Mouse (Mus musculus) forebrain, embryonic 10.5 days (tissue): Measurements from ENCODE around the gene Ndufs7. TPM values are rescaled to one million over a fixed set of nuclear protein-coding genes. Genes with fewer than 3 reads are reported as not detected.

Source experiments
- DNase-seq: peaks from one replicate; pipeline ENCODE4 v3.0.0-alpha.2; 2017; ENCODE audit warnings: low spot score; ENCODE audit errors: extremely low spot score
- H3K27ac ChIP-seq: fragments of 300-500 bp; sonication (generic); 2 replicates; pipeline ENCODE4 v1.5.1; 2016; ENCODE audit warnings: mild to moderate bottlenecking
- H3K27me3 ChIP-seq: fragments of 300-500 bp; sonication (generic); 2 replicates; pipeline ENCODE4 v1.6.1; 2016; ENCODE audit warnings: mild to moderate bottlenecking; ENCODE audit not compliant: poor library complexity, severe bottlenecking
- H3K36me3 ChIP-seq: fragments of 300-500 bp; sonication (generic); replicated peaks from 2 replicates; pipeline ENCODE4 v1.6.1; 2016; ENCODE audit warnings: mild to moderate bottlenecking, moderate library complexity
- H3K4me1 ChIP-seq: fragments of 300-500 bp; sonication (generic); 2 replicates; pipeline ENCODE4 v1.6.1; 2016
- H3K4me3 ChIP-seq: fragments of 300-500 bp; sonication (generic); 2 replicates; pipeline ENCODE4 v1.5.1; 2016; ENCODE audit warnings: mild to moderate bottlenecking, moderate library complexity
- H3K9me3 ChIP-seq: fragments of 300-500 bp; sonication (generic); 2 replicates; pipeline ENCODE4 v1.6.1; 2016; ENCODE audit warnings: mild to moderate bottlenecking, moderate library complexity
- WGBS: fragments of 180-500 bp; shearing (Covaris S2); methylation state at CpG from one replicate; pipeline ENCODE4 v1.1.7; 2016; 5-methylcytosine and 5-hydroxymethylcytosine counted together
- polyA plus RNA-seq: library from polyadenylated mRNA; unstranded; fragments of >200 nt; fragmentation: Nextera tagmentation; extraction: Ambion mirVana; gene quantifications from 2 replicates; pipeline ENCODE4 v1.2.1, GENCODE M21; 2016

Ndufs7 gene
- polyA plus RNA-seq, 1 experiment from 2014 or later = 309 TPM

- Histone ChIP-seq H3K27ac (peak overlapping the region; percentile 91), H3K4me3 (peak overlapping the region; percentile 57), H3K36me3 (peaks cover 44% of the 10 kb centered on the region), H3K4me1 (peaks cover 58% of the 10 kb centered on the region), H3K27me3 (peaks cover 12% of the 10 kb centered on the region), H3K9me3 (no peaks in the 10 kb centered on the region)
- 11% methylated on average over 19 of the region's 19 CpGs for WGBS
- peak; percentile 50 for DNase-seq
Observed at GRCm38 (mm10) chr10:80259861-80260641, 11.1 kb downstream of the Ndufs7 start.

DNA sequence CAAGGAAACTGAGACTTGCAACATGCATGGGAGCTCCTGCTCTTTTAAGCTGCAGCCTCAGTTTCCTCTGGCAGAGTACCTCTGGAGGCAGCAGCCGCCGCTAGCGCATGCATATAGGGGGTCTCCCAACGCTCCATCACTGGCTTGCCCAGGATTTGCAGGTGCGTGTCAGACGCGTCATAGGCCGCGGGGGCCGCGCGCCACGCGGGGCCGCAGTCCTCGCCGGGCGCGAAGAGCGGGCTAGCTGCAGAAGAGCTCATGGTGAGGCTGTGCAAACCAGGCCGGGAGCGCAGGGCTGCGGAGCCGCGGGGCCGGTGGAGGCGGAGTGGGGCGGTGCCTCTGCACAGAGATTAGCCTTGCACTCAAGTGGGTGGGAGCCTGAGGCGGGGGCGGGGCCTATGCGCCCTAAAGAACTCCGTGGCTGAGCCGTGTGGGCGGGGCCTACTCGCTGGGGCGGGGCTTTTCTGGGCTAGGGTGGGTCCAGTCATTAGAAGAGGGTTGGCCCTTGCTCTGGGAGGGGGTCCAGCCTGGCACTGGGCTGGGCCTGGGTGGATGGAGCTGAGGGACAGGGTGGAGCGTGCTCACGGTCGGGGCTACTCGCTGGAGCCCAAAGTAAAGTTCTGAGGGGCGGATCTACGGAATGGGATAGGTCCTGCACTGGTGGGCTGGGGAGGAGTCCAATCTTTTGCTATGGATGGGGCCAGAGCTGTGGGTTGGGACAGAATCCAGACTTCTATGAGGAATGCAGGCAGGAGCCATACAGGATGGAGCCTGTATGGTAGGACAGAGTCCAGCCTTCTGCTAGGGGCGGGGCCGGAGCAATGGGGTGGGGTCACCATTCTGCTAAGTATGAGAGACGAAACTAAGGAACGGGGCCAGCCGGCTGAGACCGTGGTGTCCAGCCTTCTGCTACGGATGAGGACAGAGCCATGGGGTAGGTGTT, 12.0 kb downstream of the Ndufs7 start, which contains the start of the genes Gamt and Dazap1:
Gene Gamt (minus strand): TSS at position 371 of the 943 bp plus-strand sequence.
Gene Dazap1 (plus strand): TSS at position 845 of the 943 bp plus-strand sequence.
- H3K4me3 ChIP-seq = peak within 1 kb of the TSS; percentile 57
- under 1% methylated on average over 49 of the region's 49 CpGs for WGBS
- DNase-seq = peak; percentile 98
- H3K4me1 ChIP-seq = peaks cover 61% of the 10 kb centered on the region
- H3K36me3 ChIP-seq = peaks cover 36% of the 10 kb centered on the region
- H3K27me3 ChIP-seq = peaks cover 12% of the 10 kb centered on the region
- H3K9me3 ChIP-seq = no peaks in the 10 kb centered on the region
- peak within 1 kb of the TSS; percentile 91 for H3K27ac ChIP-seq

DNA sequence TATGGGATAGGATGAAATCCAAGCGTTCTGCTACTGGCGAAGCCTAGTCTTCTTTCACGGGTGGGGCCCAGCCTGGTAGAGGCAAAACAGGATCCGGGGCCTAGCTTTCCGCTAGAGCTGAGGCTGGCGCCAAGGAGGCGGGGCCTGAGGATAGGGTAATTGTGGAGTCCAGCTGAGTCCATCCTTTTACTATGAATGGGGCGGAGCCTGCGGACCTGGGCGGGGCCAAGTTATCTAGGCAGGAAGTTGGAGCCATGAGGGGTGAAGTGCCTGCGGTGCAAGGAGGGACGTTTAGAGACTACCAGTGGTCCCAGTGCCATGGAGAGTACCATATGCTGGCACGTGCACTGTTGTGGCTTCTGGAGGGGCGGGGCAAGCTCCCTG, 12.7 kb downstream of the Ndufs7 start:
- H3K27me3 ChIP-seq = peaks cover 12% of the 10 kb centered on the region
- under 1% methylated on average over 14 of the region's 14 CpGs for WGBS
- peaks cover 63% of the 10 kb centered on the region for H3K4me1 ChIP-seq

GRCm38 (mm10) chr10:80262169-80262568, 13.2 kb downstream of the Ndufs7 start:
- WGBS = 74% methylated on average over 12 of the region's 12 CpGs
- Histone ChIP-seq H3K27me3 (peaks cover 12% of the 10 kb centered on the region), H3K4me1 (peaks cover 69% of the 10 kb centered on the region), H3K4me3 (peak overlapping the region; percentile 57), H3K27ac (peak overlapping the region; percentile 91; the same call in 1 of the 2 replicates), H3K9me3 (no peaks in the 10 kb centered on the region), H3K36me3 (peaks cover 33% of the 10 kb centered on the region)
- DNase-seq = no peak

More for the DNA sequence above, 12.7 kb downstream of the Ndufs7 start:
- Histone ChIP-seq H3K27ac (peak overlapping the region; percentile 91), H3K36me3 (peaks cover 33% of the 10 kb centered on the region), H3K9me3 (no peaks in the 10 kb centered on the region), H3K4me3 (peak overlapping the region; percentile 57)
- DNase-seq = peak; percentile 92

GRCm38 (mm10) chr10:80262776-80263365, 13.9 kb downstream of the Ndufs7 start:
- DNase-seq = no peak
- peaks cover 12% of the 10 kb centered on the region for H3K27me3 ChIP-seq
- no peaks in the 10 kb centered on the region for H3K9me3 ChIP-seq
- 93% methylated on average over 10 of the region's 10 CpGs for WGBS
- H3K36me3 ChIP-seq = peaks cover 33% of the 10 kb centered on the region
- no peak overlapping the region for H3K27ac ChIP-seq
- H3K4me3 ChIP-seq = peak overlapping the region; percentile 21; the same call in 1 of the 2 replicates
- peaks cover 76% of the 10 kb centered on the region for H3K4me1 ChIP-seq

DNA sequence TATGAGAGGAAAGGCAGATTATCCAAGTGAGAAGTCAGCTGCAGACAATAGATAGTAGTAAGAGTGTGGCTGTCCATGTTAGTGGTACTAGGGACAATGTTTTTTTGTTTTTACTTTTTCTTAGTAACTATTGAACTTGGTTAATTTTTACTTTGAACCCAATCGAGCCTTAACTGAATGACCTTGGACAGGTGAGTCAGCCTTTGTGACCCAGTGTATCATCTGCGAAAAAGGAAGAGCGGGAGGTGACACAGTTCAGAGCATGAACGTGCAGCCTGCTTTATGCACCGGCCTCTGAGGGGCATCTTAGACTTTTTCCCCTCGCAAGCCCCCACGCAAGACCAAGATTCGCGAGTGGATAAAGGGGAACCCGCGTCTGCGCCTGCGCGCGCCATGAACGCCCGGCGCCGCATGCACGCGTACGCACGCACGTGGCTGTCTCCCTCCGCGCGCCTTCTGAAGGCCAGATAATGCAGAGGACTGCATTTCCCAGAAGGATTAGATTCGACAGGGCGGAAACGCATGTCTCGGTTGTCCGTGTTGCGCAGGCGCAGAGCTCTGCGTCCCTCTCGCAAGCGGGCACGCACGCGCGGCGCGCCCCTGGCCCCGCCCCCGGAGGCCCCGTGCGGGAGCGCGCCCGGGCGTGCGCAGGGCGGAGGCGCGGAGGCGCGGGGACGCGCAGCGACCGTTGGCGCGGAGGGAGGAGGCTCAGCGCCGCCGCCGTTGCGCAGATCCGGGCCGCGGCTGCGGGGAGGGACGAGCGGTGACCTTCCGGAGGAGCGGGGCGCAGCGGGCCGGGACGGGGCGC, 15.6 kb downstream of the Ndufs7 start:
- WGBS = 2% methylated on average over 81 of the region's 81 CpGs
- no peaks in the 10 kb centered on the region for H3K9me3 ChIP-seq
- peaks cover 32% of the 10 kb centered on the region for H3K36me3 ChIP-seq
- peaks cover 74% of the 10 kb centered on the region for H3K4me1 ChIP-seq
- peak overlapping the region; percentile 98 for H3K27ac ChIP-seq
- H3K4me3 ChIP-seq = peak overlapping the region; percentile 94
- peak; percentile 95 for DNase-seq
- H3K27me3 ChIP-seq = peaks cover 5% of the 10 kb centered on the region

DNA sequence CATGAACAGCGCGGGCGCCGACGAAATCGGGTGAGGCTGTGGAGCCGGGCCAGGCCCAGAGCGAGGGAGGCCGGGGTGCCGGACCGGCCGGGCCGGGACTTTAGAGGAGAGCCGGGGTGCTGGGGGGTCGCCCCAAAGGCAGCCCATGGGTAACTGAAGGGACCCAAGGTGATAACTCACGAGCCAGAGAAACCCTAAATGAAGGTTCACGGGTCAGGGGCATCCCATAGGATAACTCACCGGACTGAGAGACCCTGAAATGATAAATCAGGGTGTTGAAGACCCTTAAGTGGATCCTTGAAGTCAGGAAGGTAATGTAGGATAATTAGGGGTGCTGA, 16.2 kb downstream of the Ndufs7 start:
- Histone ChIP-seq H3K27me3 (no peaks in the 10 kb centered on the region), H3K4me1 (peaks cover 71% of the 10 kb centered on the region), H3K27ac (peak overlapping the region; percentile 98), H3K4me3 (peak overlapping the region; percentile 94), H3K36me3 (peaks cover 37% of the 10 kb centered on the region), H3K9me3 (no peaks in the 10 kb centered on the region)
- DNase-seq = no peak
- WGBS = under 1% methylated on average over 18 of the region's 18 CpGs

- Histone ChIP-seq H3K9me3 (no peaks in the 10 kb centered on the region), H3K4me1 (peaks cover 70% of the 10 kb centered on the region), H3K27me3 (no peaks in the 10 kb centered on the region), H3K4me3 (no peak overlapping the region), H3K36me3 (peaks cover 82% of the 10 kb centered on the region), H3K27ac (no peak overlapping the region)
- no peak for DNase-seq
- 96% methylated on average over 2 of the region's 2 CpGs for WGBS
Observed at GRCm38 (mm10) chr10:80270099-80270498, 21.2 kb downstream of the Ndufs7 start.

- Histone ChIP-seq H3K27me3 (no peaks in the 10 kb centered on the region), H3K4me1 (peaks cover 66% of the 10 kb centered on the region), H3K36me3 (peaks cover 89% of the 10 kb centered on the region), H3K9me3 (no peaks in the 10 kb centered on the region), H3K27ac (0 out of 2 replicates have a peak overlapping the region, but pooled peaks have one; percentile 8), H3K4me3 (0 out of 2 replicates have a peak overlapping the region, but pooled peaks have one; percentile 10)
- DNase-seq = no peak
- WGBS = 84% methylated on average over 6 of the region's 6 CpGs
Observed at GRCm38 (mm10) chr10:80270734-80271181, 21.8 kb downstream of the Ndufs7 start.

DNA sequence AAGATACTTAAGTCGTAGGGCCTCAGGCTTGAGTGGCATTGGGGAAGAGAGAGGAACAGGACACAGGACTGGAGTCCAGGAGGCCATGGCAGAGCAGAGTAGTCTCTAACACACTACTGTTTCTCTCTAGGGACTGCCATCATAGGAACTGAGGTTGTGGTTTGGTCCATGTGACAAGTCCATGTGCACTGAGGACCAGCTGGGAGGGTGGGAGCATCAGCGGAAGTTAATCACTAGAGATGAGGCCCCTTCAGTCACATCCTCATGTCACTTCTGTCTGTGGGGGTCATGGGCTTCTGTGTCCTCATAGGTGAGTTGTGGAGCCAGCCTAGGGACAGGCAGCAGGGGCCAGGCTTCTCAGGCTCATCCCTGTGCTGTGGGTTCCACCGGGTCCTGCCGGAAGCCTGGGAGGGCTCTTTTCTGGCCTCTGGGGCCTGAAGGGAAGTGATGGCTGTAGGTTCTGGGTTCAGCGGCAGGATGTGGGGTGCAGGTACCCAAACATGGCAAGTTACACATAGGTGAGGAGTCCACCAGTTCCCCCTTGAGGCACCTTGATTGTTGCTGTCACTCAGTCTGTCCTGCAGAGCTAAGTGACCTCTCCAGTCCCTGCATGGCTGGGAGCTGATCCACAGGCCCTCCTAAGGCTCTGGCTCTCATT, 22.4 kb downstream of the Ndufs7 start:
- WGBS = 94% methylated on average over 5 of the region's 5 CpGs
- Histone ChIP-seq H3K9me3 (no peaks in the 10 kb centered on the region), H3K27me3 (no peaks in the 10 kb centered on the region), H3K4me1 (peaks cover 61% of the 10 kb centered on the region), H3K36me3 (peaks cover 93% of the 10 kb centered on the region), H3K4me3 (peak overlapping the region; percentile 10; the same call in 1 of the 2 replicates), H3K27ac (0 out of 2 replicates have a peak overlapping the region, but pooled peaks have one; percentile 37)
- no peak for DNase-seq

DNA sequence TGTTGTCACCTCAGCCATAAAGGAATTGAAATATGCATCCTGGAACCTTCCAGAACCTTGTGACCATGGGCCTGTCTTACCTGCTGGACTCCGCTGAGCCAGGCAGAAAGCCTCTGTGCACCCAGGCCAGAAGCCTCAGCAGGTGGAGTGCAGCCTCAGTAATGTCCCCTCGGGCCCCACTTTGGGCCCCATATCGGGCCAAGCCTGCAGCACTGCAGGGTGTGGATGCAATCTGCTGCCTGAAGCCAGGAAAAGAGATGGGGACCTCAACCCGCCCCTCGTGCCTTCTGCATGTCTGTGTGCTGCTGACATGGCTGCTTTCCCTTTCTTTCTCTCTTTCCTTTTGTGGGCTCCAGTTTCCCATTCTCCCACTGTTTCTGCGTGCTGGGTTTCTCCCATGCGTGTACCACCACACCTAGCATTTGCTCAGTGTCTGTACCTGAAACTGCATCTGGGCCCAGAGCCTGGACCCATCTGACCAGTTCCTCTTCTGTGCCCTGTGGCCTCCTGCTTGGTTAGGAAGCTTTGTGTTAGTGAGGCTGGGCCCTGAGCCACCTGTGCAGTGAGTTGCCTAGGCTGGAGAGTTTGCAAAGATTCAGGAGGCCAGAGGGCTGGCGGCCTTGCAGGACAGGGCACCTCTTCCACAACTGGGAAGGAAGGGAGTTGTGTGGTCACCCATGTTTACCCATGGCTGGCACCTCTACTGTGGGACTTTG, 23.1 kb downstream of the Ndufs7 start:
- Histone ChIP-seq H3K4me3 (no peak overlapping the region; the same call in 1 of the 2 replicates), H3K4me1 (peaks cover 53% of the 10 kb centered on the region), H3K36me3 (peaks cover 93% of the 10 kb centered on the region), H3K27ac (no peak overlapping the region), H3K9me3 (no peaks in the 10 kb centered on the region), H3K27me3 (no peaks in the 10 kb centered on the region)
- WGBS = 93% methylated on average over 8 of the region's 8 CpGs
- no peak for DNase-seq
